Mouse (Mus musculus): ENCODE measurements at regions not wholly inside any gene's neighbourhood (a gene's known extent, or its start where the extent isn't known, plus 50 kb on each side); places are given as distances from the start of the nearest gene placed in this dataset.
A peak's percentile ranks its signal among the peaks of the same experiment; 100 is the strongest.

DNA sequence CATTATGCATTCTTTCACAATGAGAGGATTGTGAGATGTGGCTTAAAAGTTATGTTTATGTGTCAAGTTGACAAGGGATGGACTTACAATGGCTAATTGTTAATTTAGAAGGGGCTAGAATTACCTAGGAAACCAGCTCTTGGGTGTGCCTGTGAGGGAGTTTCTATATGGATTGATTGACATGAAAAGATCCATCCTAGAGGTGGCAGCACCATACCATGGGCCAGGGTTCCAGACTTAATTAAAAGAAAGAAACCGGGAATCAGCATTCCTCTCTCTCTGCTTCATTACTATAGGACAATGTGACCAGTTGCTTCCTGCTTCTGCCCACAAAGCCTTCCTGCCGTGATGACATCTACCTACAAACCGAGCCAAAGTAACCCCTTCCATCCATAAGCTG is 126.6 kb upstream of the Nlrp1b start:
- H3K4me1 ChIP-seq (ENCODE audit: insufficient read depth, low read length), result no peaks in the 10 kb centered on the region
- H3K27ac ChIP-seq, result no peak overlapping the region
- H3K9ac ChIP-seq (replicated peaks; ENCODE audit: low read length), result no peak overlapping the region
- DNase-seq (ENCODE audit: low spot score), result peak; percentile 28
- 27% methylated on average over 3 of the region's 3 CpGs for WGBS
- no peaks in the 10 kb centered on the region for H3K9me3 ChIP-seq (ENCODE audit: low read length)
- no peak overlapping the region for H3K4me2 ChIP-seq (ENCODE audit: low read depth, low read length)
- no peaks in the 10 kb centered on the region for H3K27me3 ChIP-seq (ENCODE audit: insufficient read depth, low read length)
- H3K36me3 ChIP-seq (ENCODE audit: insufficient read depth, low read length), result no peaks in the 10 kb centered on the region
- H3K4me3 ChIP-seq (ENCODE audit: low read length), result no peak overlapping the region
- peak; percentile 47 for TF ChIP-seq CTCF (IDR thresholded peaks at IDR 0.05; ENCODE audit: low read depth)
- no peak for ATAC-seq

- H3K27ac ChIP-seq, result no peak overlapping the region
- H3K9me3 ChIP-seq (ENCODE audit: low read length), result no peaks in the 10 kb centered on the region
- no peaks in the 10 kb centered on the region for H3K4me1 ChIP-seq (ENCODE audit: insufficient read depth, low read length)
- TF ChIP-seq CTCF (IDR thresholded peaks at IDR 0.05; ENCODE audit: low read depth), result no peak
- ATAC-seq, result no peak
- no peaks in the 10 kb centered on the region for H3K36me3 ChIP-seq (ENCODE audit: insufficient read depth, low read length)
- DNase-seq (ENCODE audit: low spot score), result no peak
- no peak overlapping the region for H3K4me2 ChIP-seq (ENCODE audit: low read depth, low read length)
- WGBS, result 83% methylated on average over 5 of the region's 5 CpGs
- H3K4me3 ChIP-seq (ENCODE audit: low read length), result no peak overlapping the region
- no peaks in the 10 kb centered on the region for H3K27me3 ChIP-seq (ENCODE audit: insufficient read depth, low read length)
- no peak overlapping the region for H3K9ac ChIP-seq (replicated peaks; ENCODE audit: low read length)
Observed at GRCm38 (mm10) chr11:71360856-71361255, 130.3 kb upstream of the Nlrp1b start.

DNA sequence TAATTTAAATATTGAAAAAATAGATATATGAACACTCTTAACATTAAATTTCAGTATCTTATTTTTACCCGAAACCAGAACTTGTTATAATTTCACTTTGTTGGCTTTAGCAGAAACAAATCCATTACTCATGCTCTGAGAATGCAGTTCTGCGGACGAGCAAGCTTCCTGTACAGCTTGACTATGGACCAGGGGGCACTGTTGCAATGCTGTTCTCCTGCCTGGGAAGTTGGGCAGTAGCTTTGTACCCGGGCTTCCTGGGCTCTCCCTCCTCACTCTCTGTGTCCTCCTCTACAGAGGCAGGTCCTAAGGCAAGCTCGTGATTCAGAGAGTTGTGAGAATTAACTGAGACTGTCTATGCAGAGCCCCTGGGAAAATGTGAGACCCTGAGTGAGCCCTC is 141.3 kb upstream of the Nlrp1b start:
- H3K27me3 ChIP-seq (ENCODE audit: insufficient read depth, low read length), result no peaks in the 10 kb centered on the region

DNA sequence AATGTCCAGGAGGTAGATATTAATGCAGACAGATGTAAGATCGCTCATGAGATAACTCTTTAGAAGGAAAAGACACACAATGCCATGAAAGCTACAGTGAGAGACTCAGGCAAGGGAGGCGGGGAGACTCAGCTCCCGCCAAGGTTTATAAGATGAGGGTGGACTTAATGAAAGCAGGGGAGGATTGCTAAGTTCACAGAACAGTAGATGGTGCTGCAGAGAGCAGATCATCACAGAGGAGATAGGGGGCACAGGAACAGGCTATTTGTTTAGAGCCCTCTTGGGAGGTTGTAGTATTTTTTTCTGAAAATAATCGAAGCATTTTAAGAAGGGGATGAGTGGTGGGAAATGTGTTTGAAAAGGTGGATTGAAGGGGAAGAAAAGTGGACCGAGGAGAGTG is 144.6 kb upstream of the Nlrp1b start:
- ATAC-seq (no peak), DNase-seq (ENCODE audit: low spot score) (peak; percentile 31)
- Histone ChIP-seq H3K9me3 (ENCODE audit: low read length) (no peaks in the 10 kb centered on the region), H3K27me3 (ENCODE audit: insufficient read depth, low read length) (no peaks in the 10 kb centered on the region), H3K4me1 (ENCODE audit: insufficient read depth, low read length) (no peaks in the 10 kb centered on the region), H3K36me3 (ENCODE audit: insufficient read depth, low read length) (no peaks in the 10 kb centered on the region), H3K27ac (no peak overlapping the region), H3K9ac (replicated peaks; ENCODE audit: low read length) (no peak overlapping the region), H3K4me3 (ENCODE audit: low read length) (no peak overlapping the region), H3K4me2 (ENCODE audit: low read depth, low read length) (no peak overlapping the region)
- peak; percentile 39 for TF ChIP-seq CTCF (IDR thresholded peaks at IDR 0.05; ENCODE audit: low read depth)
- WGBS, result 72% methylated on average over 5 of the region's 5 CpGs

More for the DNA sequence above, 141.3 kb upstream of the Nlrp1b start:
- WGBS, result 53% methylated on average over 5 of the region's 5 CpGs
- no peak overlapping the region for H3K27ac ChIP-seq
- H3K4me2 ChIP-seq (ENCODE audit: low read depth, low read length), result no peak overlapping the region
- peak; percentile 36 for TF ChIP-seq CTCF (IDR thresholded peaks at IDR 0.05; ENCODE audit: low read depth)
- H3K9ac ChIP-seq (replicated peaks; ENCODE audit: low read length), result no peak overlapping the region
- H3K9me3 ChIP-seq (ENCODE audit: low read length), result no peaks in the 10 kb centered on the region
- no peak for ATAC-seq
- no peak overlapping the region for H3K4me3 ChIP-seq (ENCODE audit: low read length)
- H3K4me1 ChIP-seq (ENCODE audit: insufficient read depth, low read length), result no peaks in the 10 kb centered on the region
- H3K36me3 ChIP-seq (ENCODE audit: insufficient read depth, low read length), result no peaks in the 10 kb centered on the region
- no peak for DNase-seq (ENCODE audit: low spot score)

DNA sequence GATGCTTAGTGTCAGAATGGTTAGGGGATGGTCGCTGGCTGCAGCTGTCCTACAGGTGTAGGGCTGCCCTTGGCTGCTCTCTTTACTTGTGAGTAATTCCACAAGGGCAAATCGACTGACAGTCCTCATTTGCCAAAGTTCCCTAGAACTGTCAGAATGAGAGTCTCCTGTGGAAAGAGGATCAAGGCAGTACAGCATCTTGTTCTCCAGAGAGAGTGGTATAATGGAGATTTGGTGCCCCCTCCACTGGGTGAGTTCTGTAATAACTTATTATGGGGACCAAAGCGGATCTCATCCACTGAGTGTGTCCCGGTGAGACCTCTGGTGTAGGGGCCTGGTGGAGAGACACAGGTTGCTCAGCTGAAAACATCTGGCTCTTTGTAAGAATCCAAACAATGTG is 157.9 kb upstream of the Nlrp1b start:
- Histone ChIP-seq H3K4me1 (ENCODE audit: insufficient read depth, low read length) (0 out of 2 replicates have a peak, but pooled peaks cover 4% of the 10 kb centered on the region), H3K36me3 (ENCODE audit: insufficient read depth, low read length) (no peaks in the 10 kb centered on the region), H3K4me3 (ENCODE audit: low read length) (no peak overlapping the region), H3K4me2 (ENCODE audit: low read depth, low read length) (no peak overlapping the region), H3K27ac (no peak overlapping the region), H3K27me3 (ENCODE audit: insufficient read depth, low read length) (no peaks in the 10 kb centered on the region), H3K9ac (replicated peaks; ENCODE audit: low read length) (no peak overlapping the region), H3K9me3 (ENCODE audit: low read length) (no peaks in the 10 kb centered on the region)
- TF ChIP-seq CTCF (IDR thresholded peaks at IDR 0.05; ENCODE audit: low read depth), result no peak
- DNase-seq (ENCODE audit: low spot score) (no peak), ATAC-seq (no peak)
- 76% methylated on average over 4 of the region's 4 CpGs for WGBS

GRCm38 (mm10) chr11:71389659-71390058 is 159.1 kb upstream of the Nlrp1b start:
- 0 out of 2 replicates have a peak overlapping the region, but pooled peaks have one; percentile 21 for H3K9ac ChIP-seq (replicated peaks; ENCODE audit: low read length)
- no peaks in the 10 kb centered on the region for H3K9me3 ChIP-seq (ENCODE audit: low read length)
- peak overlapping the region; percentile 12; the same call in 1 of the 2 replicates for H3K27ac ChIP-seq
- H3K4me3 ChIP-seq (ENCODE audit: low read length), result no peak overlapping the region
- no peak for TF ChIP-seq CTCF (IDR thresholded peaks at IDR 0.05; ENCODE audit: low read depth)
- 0 out of 2 replicates have a peak overlapping the region, but pooled peaks have one; percentile 10 for H3K4me2 ChIP-seq (ENCODE audit: low read depth, low read length)
- ATAC-seq (peak; percentile 88), DNase-seq (ENCODE audit: low spot score) (peak; percentile 70)
- no peaks in the 10 kb centered on the region for H3K27me3 ChIP-seq (ENCODE audit: insufficient read depth, low read length)
- 0 out of 2 replicates have a peak, but pooled peaks cover 4% of the 10 kb centered on the region for H3K4me1 ChIP-seq (ENCODE audit: insufficient read depth, low read length)
- WGBS, result 9% methylated on average over 7 of the region's 7 CpGs
- H3K36me3 ChIP-seq (ENCODE audit: insufficient read depth, low read length), result no peaks in the 10 kb centered on the region

DNA sequence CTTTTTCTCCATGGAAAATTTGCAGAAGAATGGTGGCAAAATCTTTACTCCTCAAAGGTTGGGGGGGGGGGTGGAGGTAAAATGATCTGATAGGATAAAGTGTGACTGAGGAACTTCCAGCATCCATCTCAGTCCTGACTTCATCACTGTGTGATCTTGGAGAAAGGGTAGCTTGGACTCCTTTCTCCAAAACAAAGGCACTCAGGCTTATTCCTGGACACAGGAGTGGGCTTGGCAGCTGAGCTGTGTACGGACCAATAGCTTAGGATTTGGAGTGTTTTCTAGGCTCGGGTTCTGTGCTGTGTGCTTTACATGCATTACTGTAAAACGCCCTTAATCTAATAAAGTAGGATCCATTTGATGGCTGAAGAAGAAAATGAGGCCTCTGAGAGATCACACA is 159.6 kb upstream of the Nlrp1b start:
- H3K27me3 ChIP-seq (ENCODE audit: insufficient read depth, low read length), result no peaks in the 10 kb centered on the region
- no peaks in the 10 kb centered on the region for H3K36me3 ChIP-seq (ENCODE audit: insufficient read depth, low read length)
- peak; percentile 35; the same call in 1 of the 2 replicates for ATAC-seq
- peak overlapping the region; percentile 29; the same call in 1 of the 2 replicates for H3K27ac ChIP-seq
- H3K9ac ChIP-seq (replicated peaks; ENCODE audit: low read length), result no peak overlapping the region
- TF ChIP-seq CTCF (IDR thresholded peaks at IDR 0.05; ENCODE audit: low read depth), result no peak
- WGBS, result 47% methylated on average over 3 of the region's 3 CpGs
- 0 out of 2 replicates have a peak, but pooled peaks cover 4% of the 10 kb centered on the region for H3K4me1 ChIP-seq (ENCODE audit: insufficient read depth, low read length)
- H3K9me3 ChIP-seq (ENCODE audit: low read length), result no peaks in the 10 kb centered on the region
- peak; percentile 44 for DNase-seq (ENCODE audit: low spot score)
- no peak overlapping the region for H3K4me2 ChIP-seq (ENCODE audit: low read depth, low read length)
- no peak overlapping the region for H3K4me3 ChIP-seq (ENCODE audit: low read length)
